Mouse (Mus musculus): Measurements from ENCODE around the gene Mbd6.

Gene Mbd6

DNA sequence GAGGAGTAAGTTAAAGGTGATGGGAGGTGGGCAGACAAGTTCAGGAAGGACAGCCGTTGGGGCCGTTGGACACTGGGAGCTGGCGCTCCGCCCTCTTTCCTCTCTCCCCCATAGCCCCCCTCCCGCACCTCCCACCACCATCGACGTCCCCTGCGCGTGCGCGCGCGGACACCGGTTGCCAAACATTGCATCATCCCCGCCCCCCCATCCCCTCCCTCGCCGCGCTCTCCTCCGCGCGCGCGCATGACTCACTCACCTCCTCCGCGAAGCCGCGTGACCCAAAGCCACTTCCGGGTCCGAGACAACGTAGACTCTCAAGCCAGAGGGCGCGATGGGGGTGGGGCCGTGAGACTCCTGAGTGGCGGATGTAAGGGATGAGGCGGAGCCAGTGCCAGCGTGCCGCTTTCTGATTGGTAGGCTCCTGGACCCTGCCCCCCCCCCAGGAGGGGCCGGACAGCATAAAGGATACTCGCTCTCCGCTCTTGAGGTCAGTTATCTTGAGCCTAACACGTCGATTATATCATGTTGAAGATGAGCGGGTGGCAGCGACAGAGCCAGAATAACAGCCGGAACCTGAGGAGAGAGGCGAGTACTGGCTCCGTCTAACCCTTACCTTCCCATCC, 1.6 kb upstream of the Mbd6 start:
- in situ Hi-C loops (cut with MboI; ENCODE audit: unreplicated experiment in 2 of 2): no loop called here

DNA sequence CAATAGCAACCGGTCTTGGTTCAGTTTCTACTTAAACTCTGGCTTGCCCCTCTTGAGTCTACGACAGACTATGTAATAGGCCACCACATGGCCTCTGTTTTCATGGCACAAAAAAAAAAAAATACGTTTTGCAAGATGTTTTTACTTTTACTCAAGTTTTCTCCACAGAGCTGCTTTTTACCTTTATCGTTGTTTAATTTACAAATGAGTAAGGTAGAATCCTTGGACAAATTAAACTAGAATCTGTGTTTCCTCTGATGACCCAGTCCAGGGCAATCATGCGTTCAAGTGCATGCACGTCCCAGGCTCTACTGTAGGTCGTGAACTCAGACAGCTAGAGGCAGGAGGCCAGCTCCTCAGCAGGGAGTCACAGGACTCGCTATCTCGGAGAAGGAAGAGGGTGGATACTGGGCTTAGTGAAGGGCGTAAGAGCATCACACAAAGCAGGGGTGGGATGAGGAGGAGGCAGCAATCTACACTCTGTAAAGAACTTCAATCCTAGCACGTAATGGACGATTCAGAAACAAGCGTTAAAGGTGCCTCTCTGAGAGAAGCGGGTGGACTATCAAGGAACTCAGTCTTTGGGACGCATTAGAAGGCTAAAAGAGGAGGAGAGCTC, 864 bp upstream of the Mbd6 start:
- in situ Hi-C loops (cut with MboI; ENCODE audit: unreplicated experiment in 2 of 2): no loop called here

DNA sequence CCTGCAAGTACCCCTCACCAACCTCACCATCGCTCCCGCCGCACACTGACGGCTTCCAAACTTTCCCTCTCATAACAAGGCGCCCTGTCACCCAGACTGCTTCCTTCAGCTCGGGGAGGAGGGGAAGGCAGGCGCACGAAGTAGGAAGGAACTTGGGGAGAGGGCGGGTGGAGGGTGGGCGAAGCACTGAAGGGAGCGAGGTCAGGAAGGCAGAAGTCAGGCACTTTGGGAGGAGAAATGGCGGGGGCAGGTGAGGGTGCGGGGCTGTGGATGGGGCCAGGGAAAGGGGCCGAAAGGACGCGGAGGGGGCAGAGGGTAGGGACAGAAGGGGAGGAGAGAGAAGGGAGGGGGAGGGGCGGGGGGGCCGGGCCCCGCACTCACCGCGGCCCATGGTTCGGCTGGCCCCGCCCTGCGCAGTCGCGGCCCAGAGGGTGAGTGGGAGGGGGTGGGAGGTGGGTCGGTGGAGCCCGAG, 454 bp downstream of the Mbd6 start:
- in situ Hi-C loops (cut with MboI; ENCODE audit: unreplicated experiment in 2 of 2): no loop called here

DNA sequence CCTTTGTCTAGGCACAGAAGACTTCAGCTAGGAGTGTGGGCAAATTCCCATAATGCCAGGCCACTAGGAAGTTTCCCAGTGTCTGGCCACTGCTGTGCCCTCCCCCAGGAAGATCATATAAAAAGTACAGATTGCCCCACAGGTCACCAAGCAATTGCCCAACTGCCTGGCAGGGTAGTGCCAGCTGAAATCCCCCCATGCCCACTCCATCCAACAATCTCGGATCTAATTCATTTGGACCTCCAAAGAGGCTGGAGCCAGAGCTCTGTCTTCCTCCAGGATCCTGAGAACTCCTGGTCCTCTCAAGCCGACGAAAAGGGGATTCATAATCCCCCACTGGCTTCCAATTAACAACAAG, 903 bp downstream of the Mbd6 start:
- in situ Hi-C loops (cut with MboI; ENCODE audit: unreplicated experiment in 2 of 2): no loop called here

DNA sequence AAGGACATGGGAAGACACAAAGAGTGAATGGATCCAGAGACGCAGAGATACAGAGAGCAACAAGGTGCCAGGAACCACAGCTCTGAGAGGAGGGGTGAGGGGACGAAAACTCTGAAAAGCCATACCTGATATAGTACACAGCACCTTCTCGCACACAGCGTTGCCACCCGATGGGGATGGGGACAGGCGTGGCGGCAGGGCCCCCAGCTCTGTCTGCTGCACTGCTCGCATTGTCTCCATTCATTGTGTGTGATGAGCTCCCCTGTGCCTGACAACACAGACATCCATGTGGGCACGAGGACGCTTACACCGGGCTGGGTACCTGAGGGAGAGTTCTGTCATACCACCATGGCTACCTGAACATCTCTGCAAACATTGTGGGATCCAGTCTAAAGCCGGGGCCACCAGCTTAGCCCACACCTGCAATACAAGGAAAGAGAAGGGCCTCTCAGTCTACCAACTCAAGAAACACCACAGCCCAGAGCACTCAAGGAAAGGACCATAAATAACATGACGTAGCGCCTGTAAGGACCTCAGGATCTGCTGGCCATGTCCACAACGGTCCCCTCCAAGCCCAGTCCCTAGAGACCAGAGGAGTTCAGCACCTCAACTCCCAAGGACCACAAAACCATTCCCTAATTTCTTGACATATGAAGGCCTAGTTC, 1.4 kb downstream of the Mbd6 start:
- in situ Hi-C loops (cut with MboI; ENCODE audit: unreplicated experiment in 2 of 2): no loop called here

DNA sequence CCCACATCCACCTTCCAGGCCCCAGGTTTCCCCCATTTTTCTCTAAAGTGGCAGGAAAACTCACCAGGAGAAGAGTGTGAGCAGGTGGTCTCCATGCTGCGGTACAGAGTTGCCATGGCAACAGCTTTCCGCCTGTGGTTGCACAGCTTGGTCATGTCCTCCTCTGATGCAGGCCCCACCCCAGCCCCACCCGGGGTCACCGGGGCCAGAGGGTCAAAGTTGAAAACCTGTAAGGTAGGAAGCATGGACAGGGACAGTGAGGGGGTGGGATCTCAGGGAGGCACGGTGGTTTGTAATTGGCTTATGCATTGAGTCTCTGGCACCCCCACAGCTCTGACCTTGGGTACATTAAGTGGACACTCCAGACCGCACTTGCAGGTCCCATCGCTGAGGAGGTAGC, 2.1 kb downstream of the Mbd6 start:
- in situ Hi-C loops (cut with MboI; ENCODE audit: unreplicated experiment in 2 of 2): no loop called here

DNA sequence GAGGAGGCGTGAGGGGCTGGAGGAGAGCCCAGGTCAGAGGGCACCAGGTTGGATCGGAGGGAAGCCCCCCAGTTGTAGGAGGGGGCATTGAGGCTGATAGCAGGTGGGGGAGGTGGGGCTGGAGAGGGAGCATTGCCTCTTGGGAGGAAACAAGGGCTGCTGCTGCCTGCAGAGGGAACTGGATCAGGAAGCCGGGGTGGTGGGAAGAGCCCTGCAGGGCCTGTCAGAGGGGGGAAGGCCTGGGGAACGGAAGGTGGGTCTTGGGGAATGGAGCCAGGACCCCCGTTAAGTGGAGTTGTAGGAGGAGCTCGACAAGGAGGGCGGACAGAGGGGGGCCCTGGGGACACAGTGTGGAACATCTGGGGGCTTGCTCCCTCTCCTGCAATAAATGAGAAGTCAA, 2.6 kb downstream of the Mbd6 start:
- in situ Hi-C loops (cut with MboI; ENCODE audit: unreplicated experiment in 2 of 2): no loop called here

DNA sequence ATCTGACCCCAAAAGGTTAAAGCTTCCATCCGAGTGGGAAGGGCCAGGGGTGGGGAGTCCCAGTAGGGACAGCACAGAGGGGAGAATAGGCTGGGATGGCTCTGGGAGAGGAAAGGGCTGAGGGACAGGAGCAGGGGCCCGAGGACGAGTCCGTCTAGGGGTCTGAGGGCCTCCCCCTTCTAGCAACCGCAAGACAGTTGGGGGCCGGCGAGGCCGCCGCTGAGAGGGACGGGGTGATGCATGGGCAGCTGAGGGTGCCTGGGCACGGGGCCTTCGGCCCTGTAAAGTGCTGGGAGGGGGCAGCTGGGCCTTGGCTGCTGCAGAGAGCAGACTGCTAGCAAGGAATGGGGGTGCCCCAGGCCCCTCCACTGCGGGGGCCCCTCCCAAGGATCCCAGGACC, 3.2 kb downstream of the Mbd6 start:
- in situ Hi-C loops (cut with MboI; ENCODE audit: unreplicated experiment in 2 of 2): no loop called here

DNA sequence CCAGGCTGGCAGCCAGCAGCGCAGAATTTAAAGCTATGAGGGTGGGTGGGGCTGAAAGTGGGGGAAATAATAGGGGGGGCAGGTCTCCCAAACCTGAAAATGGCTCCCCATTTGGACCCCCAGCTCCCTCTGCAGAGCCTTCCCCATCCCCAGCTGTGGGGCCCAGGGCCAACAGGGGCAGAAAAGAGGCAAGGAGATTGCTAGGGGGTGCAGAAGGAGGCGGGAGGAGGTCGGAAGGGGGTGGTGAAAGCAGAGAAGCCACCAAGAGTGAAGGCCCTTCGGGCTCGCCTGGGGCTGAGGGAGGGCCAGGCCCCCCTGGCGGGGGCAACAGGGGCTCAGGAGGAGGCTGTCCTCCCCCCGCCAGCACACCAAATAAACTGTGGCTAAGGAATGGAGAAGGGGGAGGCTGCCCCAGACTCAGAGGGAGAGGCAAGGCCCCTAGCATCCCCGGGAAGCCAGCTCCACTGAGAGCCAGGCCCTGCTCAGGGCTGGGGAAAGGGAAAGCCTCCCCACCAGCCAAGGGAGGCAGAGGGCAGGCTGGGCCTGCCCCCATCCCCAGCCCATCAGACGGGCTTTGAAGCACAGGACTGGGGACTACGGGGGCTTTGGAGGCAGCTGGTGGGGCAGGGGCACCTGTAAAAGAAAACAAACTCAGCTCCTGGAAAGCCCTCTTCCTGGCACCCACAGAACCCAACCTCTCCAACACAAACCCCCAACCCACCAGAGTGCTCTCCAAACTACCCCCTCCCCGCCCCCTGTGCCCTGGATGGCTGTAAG, 3.9 kb downstream of the Mbd6 start:
- in situ Hi-C loops (cut with MboI; ENCODE audit: unreplicated experiment in 2 of 2): no loop called here

DNA sequence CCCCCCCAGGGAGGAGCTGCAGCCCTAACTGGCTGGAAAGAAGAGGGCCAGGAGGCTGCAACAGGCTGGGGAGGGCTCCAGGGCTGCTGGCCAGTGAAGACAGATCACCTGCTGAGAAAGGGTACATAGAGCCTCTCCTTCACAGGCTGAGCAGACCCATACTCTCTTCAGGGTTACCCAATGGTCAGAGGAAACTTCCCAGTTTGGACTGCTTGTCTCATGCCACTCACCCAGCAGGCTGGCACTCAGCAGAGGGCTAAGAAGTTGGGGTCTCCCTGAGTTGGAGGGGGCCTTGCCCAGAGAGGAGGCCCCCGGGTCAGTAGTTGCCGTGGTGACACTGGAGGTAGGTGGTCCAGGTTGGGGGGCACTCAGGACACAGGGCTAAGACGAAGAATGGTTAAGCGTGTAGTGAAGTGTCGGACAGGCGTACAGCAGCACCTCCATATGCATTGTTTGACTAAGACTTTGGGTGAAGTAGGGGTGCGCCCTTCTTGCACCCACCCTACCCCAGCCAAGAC, 4.7 kb downstream of the Mbd6 start:
- in situ Hi-C loops (cut with MboI; ENCODE audit: unreplicated experiment in 2 of 2): no loop called here

DNA sequence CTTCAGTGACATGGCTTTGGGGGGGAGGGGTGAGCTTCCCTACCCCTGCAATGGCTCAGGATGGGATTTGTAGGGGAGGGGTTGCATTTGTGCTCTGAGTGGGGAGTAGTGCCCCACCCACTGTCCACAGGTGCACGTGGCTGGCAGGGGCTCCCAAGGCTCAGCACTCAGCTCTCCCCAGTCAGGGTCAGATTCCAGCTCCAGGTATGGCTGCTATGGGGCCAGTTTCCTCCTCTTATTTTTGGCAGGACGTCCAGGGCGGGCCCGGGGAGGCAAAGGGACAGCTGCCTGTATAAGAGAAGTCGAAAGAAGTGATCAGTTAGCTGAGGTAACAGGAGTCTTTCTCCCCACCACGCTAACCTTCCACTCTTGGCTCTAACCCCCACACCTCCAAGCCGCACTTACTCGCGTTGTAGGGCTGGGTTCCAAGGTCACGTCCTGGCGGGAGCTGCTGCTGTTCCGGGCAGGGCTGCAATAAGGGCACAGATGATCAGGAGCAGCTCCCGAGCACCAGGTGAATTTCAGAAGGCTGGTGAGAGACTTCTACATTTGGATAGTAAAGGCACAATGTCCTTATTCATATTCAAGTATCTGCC, 6.1 kb downstream of the Mbd6 start:
- in situ Hi-C loops (cut with MboI; ENCODE audit: unreplicated experiment in 2 of 2): no loop called here

DNA sequence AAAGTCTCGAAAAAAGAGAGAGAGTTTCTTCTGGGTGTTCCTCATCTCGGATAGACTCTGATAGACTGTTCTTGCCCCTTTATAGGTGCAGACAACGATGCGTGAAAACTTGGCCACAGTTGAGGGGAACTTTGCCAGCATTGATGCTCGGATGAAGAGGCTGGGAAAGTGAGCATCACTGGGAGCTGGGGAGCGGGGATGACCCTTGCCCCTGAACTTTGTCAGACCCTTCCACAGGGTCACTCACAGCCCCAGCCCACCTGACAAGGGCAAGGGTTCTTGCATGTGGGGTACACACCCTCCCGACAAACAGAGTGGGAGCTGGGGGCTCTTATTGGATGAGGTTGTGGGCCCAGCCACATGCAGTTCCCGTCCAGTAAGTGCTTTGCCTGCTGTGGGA, 7.5 kb downstream of the Mbd6 start:
- in situ Hi-C loops (cut with MboI; ENCODE audit: unreplicated experiment in 2 of 2): no loop called here

DNA sequence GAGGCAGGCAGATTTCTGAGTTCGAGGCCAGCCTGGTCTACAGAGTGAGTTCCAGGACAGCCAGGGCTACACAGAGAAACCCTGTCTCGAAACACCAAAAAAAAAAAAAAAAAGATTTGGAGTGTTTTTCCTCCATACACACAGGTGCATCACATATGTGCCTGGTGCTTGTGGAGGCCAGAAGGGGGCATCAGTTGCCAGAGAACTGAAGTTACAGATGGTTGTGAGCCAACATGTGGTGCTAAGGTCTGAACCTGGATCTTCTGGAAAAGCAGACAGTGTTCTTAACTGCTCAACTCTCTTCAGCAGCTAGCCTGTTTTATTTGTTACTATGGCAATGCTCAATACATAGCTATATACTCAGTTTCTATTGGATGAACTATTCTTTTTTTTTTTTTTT, 9.1 kb downstream of the Mbd6 start:
- in situ Hi-C loops (cut with MboI; ENCODE audit: unreplicated experiment in 2 of 2): no loop called here

DNA sequence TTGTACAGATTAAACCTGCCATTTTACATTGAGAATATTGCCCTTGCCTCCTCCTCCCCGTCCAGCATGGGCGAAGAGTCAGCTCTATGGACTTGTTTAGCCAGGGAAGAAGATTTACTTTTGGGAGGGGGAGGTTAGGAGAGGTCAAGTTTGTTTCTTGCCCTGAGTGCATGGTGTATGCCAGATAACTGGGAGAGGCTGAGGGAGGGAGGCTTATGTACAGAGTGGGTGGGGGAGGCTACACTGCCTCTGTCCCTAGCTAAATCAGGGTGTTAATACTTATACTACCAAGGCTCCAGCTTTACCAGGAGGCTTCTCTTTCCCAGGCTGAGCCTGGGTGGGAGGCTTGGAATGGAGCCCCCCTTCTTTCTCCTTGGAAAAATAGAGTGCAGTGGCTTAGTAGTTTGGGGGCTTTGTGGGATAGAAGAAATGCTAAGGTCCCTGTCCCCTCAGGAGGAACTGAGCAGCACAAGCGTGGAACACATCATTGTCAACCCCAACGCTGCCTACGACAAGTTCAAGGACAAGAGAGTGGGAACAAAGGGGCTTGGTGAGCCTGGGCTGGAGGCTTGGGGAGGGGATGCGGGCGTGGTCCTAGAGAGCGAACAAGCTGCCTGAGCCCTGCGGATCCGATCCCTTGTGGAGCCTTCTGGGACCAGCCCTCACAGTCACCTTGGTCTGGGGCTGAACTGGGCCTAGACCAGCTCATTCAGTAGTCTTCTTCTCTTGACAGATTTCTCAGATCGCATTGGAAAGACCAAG, 14.4 kb downstream of the Mbd6 start:
- in situ Hi-C loops (cut with MboI; ENCODE audit: unreplicated experiment in 2 of 2): no loop called here

DNA sequence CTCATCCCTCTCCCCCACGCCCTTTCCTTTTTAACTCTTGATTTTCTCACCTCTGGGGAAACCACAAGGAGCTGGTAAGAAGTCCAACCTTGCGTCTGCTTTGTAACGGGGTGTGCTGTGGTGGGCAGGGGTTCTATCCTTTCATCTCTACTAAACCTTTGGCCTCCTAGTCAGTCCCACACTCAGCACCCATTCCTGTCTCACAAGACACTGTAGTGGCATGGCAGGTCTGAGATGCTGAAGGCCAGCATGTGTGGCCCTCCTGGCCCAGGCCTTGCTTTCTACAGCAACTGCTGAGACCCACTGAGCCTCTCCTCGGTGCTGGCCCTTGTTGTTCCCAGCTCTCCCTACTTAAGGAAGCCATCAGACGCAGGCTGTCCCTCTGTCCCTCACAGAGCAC, 16.4 kb downstream of the Mbd6 start:
- in situ Hi-C loops (cut with MboI; ENCODE audit: unreplicated experiment in 2 of 2): no loop called here

DNA sequence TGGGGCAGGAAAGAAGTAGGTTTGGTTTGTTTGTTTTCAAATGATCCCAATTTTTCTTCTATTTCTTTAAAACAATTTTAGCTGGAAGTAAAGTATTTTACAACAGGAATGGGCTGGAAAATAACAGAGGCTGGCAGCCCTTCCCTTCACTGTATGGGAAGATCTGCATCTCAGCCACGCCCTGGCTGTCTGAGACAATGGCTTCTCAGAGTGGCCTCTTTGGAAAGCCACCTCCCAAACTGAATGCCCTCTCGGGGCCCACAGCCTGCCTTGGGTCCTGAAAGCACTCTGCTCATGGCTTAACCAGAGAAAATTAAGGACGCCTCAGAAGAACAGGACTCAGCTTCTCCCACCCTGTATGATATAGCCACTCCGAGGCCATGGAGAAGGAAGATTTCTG, 18.9 kb downstream of the Mbd6 start:
- in situ Hi-C loops (cut with MboI; ENCODE audit: unreplicated experiment in 2 of 2): no loop called here

DNA sequence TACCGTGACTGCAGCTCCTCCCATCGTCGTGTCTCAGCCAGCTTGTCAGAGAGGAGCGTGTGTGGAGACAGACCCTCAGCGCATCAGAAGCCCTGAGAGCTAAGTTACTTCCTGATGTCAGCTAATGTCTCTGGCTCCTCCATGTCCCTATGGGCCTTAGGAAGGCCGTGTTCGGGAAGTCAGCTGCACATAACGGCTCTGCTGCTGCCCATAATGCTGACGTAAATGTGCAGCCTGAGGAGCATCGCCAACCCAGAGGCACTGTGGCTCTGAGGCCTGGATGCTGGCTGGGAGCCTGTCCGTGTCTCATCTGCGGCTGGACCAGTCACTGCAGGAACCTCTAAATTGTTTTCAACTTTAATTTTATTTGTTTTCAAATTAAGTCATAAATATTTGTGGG, 19.8 kb downstream of the Mbd6 start:
- in situ Hi-C loops (cut with MboI; ENCODE audit: unreplicated experiment in 2 of 2): no loop called here

DNA sequence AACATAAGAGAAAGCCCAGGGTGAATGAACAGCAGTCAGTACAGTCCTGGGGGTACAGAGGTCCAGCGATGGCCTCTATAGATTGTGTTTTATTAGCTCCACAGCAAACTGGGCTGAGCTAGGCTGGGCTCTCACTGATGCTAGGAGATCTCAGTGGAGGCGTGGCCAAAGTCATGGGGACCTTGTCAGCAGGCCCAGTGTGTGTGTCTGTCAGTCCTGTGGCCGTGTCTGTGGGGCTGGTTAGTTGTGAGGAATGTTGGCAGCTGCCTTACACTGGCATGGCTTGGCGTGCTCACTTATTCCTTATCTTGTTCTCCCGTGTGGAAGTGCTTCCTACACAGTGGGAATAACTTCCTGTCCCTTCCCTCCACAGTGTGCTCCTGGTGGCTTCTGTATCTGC, 20.4 kb downstream of the Mbd6 start:
- in situ Hi-C loops (cut with MboI; ENCODE audit: unreplicated experiment in 2 of 2): no loop called here

DNA sequence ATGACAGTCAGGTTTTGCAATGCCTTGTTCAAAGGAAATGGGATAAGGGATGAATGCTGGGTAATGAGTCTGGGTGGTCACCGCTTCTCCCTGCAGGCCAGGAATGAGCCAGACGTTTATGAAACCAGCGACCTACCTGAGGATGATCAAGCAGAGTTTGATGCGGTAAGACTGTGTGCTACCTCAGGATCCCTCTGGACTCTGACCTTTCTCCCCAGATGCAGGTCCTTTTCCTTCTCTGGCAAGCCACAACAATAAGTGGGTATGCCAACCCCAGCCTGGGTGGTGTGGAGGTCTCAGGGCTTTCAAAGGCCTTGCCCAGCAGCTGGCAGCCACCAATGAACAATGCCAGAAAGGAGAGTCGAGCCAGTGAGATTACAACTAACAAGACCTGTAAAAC, 21.5 kb downstream of the Mbd6 start:
- in situ Hi-C loops (cut with MboI; ENCODE audit: unreplicated experiment in 2 of 2): no loop called here

Data from v-Abl transformed pro-B cells (cell line).